Mouse (Mus musculus): ENCODE results near the gene Elavl4.

Elavl4 gene

DNA sequence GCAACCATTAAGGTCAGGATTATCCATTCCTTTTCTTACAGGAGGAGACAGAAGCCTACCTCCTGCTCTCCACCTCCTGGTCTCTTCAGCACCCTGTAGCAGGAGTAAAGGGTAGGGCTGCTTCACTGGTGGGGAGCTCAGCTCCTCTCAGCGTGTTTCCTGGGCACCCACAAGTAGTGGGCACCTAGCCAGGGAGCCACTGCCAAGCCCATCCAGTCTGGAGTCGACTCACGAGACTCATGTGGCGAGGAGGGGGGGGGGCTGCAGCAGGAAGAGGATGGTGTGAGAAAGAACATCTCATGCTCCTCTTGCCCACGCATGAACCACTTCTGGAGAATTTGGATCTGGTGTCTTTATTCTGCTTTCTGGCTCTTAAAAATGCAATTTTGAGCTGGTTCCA is 186.5 kb downstream of the Elavl4 start:
- DNase-seq (ENCODE audit: extremely low spot score): no peak

DNA sequence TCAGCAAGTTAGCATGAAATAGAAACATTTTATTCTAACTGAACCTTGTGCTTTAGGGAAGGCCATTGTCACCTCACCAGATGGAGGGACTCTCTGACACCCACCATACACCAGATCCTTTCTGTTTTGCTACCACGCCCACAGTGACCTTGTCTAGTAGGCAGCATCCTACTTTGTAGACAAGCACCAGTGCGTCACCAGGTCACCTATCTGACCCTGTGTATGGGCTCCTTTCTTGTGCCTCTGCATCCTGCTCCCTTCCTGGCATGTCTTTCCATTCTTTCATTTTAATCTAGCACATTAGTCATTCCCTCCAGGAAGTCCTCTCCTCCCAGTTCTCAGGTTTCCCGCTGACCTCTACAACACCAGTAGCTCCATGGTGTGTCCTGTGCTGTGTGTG is 190.1 kb downstream of the Elavl4 start:
- no peak for DNase-seq (ENCODE audit: extremely low spot score)

DNA sequence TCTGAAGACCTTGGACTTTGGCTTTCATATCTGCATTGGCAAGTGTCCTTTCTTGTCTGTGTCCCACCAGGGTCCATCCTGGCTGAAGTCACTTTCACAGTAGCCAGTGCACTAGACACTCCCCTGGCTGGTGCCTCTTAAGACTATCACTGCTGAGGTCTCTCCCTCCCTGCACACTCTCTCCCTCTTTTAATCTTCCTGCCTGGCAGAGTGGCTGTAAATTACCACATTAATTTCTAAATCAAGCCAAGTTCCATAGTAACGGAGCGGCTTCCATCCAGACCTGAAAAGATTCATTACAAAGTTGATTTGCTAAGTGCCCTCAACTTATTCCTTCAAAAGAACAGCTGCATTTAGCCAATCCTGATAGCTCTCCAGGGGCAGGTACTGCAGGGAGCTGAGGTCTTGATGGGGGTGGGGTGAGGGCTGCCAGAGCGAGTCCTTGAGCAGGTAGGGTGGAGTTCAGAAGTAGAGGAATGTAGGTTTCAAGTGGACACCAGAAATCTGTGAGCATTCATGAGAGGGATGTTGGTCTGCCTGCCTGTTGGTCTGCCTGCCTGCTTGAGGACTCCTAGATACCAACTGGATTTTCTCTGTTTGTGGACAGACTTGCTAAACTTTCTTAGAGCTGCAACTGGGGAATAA is 194.1 kb downstream of the Elavl4 start:
- no peak for DNase-seq (ENCODE audit: extremely low spot score)

DNA sequence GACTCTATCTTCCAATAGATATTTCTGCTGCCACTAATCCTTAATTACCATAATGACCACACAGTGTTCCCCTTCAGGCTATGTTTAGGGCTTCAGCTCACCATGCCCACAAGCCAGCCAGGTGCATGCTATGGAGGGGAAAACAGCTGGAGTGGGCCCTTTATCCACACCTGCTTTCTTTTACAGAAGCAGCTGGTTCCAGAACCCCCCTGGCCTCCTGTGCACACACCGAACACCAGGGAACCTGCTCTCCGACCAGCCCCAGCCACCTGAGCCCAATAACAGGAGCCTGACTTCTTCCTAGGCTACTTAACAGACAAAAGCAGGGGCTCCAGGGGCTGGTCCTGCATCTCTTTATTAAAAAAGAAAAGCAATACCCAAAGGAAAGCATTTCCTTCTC is 195.8 kb downstream of the Elavl4 start:
- no peak for DNase-seq (ENCODE audit: extremely low spot score)
